Comparison of ENCODE assay signal across 9 mouse cellular contexts in the genomic region with DNA sequence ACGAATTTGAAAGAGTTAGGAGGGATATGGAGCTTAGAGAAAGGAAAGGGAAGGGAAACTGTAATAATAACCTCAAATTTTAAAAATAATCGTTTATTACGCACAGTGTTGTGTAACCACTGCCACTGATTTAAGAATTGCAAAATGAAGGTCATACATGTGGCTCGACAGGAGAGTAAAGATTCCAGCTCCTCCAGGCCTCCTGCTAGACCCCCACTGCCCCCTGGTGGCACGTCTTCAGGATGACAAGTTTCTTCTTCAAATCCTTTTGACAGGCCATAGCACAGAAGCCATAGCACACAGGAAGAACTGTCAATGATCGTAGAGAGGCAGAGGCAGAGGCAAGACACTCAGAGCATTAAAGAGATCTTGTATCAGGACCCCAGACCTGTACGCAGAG. TPM values are rescaled to one million over a fixed set of nuclear protein-coding genes. Genes with fewer than 3 reads are reported as not detected.
DNase-seq lines count a peak whose midpoint lies in the region; ATAC-seq lines count a peak whose summit lies in the region.
"Had no signal": no experiment of that assay in that cellular context is flagged by ENCODE, and none has a peak within 500 bp of the region (broad histone marks: within the 10 kb centered on the region; RNA-seq: fewer than 3 reads in every experiment).

No protein-coding gene starts in this region.

- 35% methylated on average over 7 of the region's 7 CpGs for WGBS in forebrain, embryonic 13.5 days

- no peak overlapping the region for H3K9ac ChIP-seq in forebrain, embryonic 13.5 days

- no peaks in the 10 kb centered on the region for H3K36me3 ChIP-seq in forebrain, embryonic 13.5 days (ENCODE audit: poor library complexity, severe bottlenecking)

- 0 out of 2 replicates have a peak, but pooled peaks have one; percentile 33 for ATAC-seq in forebrain, embryonic 13.5 days

- H3K4me2 ChIP-seq in forebrain, embryonic 13.5 days = no peak overlapping the region

- no peak overlapping the region for H3K4me3 ChIP-seq in forebrain, embryonic 13.5 days
- H3K4me3 ChIP-seq: megakaryocyte, embryonic 14.5 days had no signal

- peak; percentile 64 for DNase-seq in MN1 (ENCODE audit: low spot score)
- peak; percentile 92 for DNase-seq in brain, adult 2 months (ENCODE audit: low read depth, low spot score)
- DNase-seq in heart, postnatal 4 days = peak; percentile 86
- peak; percentile 20 for DNase-seq in layer of hippocampus, adult 9-10 months (ENCODE audit: low spot score)
- peak; percentile 77 for DNase-seq in lung, postnatal 36 days
- peak; percentile 69 to 86 for DNase-seq in right cerebral cortex, postnatal 10 days (ENCODE audit: low spot score in 2 of 2)
- DNase-seq in yolk sac, embryonic 10.5 days (ENCODE audit: low spot score) = peak; percentile 49

- no peaks in the 10 kb centered on the region for H3K9me3 ChIP-seq in forebrain, embryonic 13.5 days (replicated peaks)
- H3K9me3 ChIP-seq: megakaryocyte, embryonic 14.5 days had no signal

- H3K27me3 ChIP-seq in forebrain, embryonic 13.5 days = no peaks in the 10 kb centered on the region

- no peak overlapping the region for H3K27ac ChIP-seq in forebrain, embryonic 13.5 days

- H3K4me1 ChIP-seq in forebrain, embryonic 13.5 days = no peaks in the 10 kb centered on the region
- H3K4me1 ChIP-seq: megakaryocyte, embryonic 14.5 days had no signal

RNA-seq across cellular contexts. Expression of gene Olfr283, which starts 9.1 kb away (rescaled TPM):
- polyA plus RNA-seq in forebrain, embryonic 13.5 days (2015; fragmentation: Nextera tagmentation; extraction: Ambion mirVana) = not detected in 2 replicates
- not detected for total RNA-seq in heart, postnatal 4 days (2021)

RNA-seq across cellular contexts. Expression of gene Olfr282, which starts 41.2 kb away (rescaled TPM):
- not detected in 2 replicates for polyA plus RNA-seq in forebrain, embryonic 13.5 days (2015; fragmentation: Nextera tagmentation; extraction: Ambion mirVana)
- not detected for total RNA-seq in heart, postnatal 4 days (2021)

RNA-seq across cellular contexts. Expression of gene Olfr284, which starts 49.0 kb away (rescaled TPM):
- polyA plus RNA-seq in forebrain, embryonic 13.5 days (2015; fragmentation: Nextera tagmentation; extraction: Ambion mirVana) = not detected in 2 replicates
- total RNA-seq in heart, postnatal 4 days (2021) = not detected

Comparison
In these comparisons a context has a peak if more than half of its experiments do, and no peak if none do; other contexts are left out.
1. DNase-seq: peak in every context shown above with its lines; median percentile 92 in brain, adult 2 months; 86 in heart, postnatal 4 days; 78 in right cerebral cortex, postnatal 10 days; 77 in lung, postnatal 36 days; 64 in MN1; 49 in yolk sac, embryonic 10.5 days; 20 in layer of hippocampus, adult 9-10 months.